Mouse (Mus musculus) E14TG2a.4 (cell line): ENCODE measurements around the gene Prkce.

Source experiments
- H3K27me3 ChIP-seq: 2 replicates; pipeline ENCODE4 v1.6.1; 2014; ENCODE audit warnings: low read length, control low read depth; ENCODE audit not compliant: insufficient read depth
- H3K36me3 ChIP-seq: 2 replicates; pipeline ENCODE4 v1.6.1; 2014; ENCODE audit warnings: low read length, control low read depth; ENCODE audit not compliant: insufficient read depth
- H3K4me1 ChIP-seq: replicated peaks from 2 replicates; pipeline ENCODE4 v1.6.1; 2014; ENCODE audit warnings: low read depth, low read length, control low read depth
- H3K4me3 ChIP-seq: replicated peaks from 2 replicates; pipeline ENCODE4 v1.5.1; 2014; ENCODE audit warnings: mild to moderate bottlenecking, low read length
- H3K9me3 ChIP-seq: 2 replicates; pipeline ENCODE4 v1.6.1; 2014; ENCODE audit warnings: low read length, control low read depth
- CTCF ChIP-seq: conservative IDR thresholded peaks from 2 replicates; pipeline ENCODE4 v1.5.1; 2014; ENCODE audit warnings: low read length
- NANOG ChIP-seq: IDR thresholded peaks from 2 replicates; pipeline ENCODE4 v1.6.1; 2014; ENCODE audit warnings: borderline replicate concordance, low read length, mixed read lengths
- POU5F1 ChIP-seq: IDR thresholded peaks from 2 replicates; pipeline ENCODE4 v1.6.1; 2014; ENCODE audit warnings: low read length, borderline replicate concordance

Prkce gene

GRCm38 (mm10) chr17:86316771-86317170 lies 149.2 kb downstream of the Prkce start:
- TF ChIP-seq NANOG (no peak), POU5F1 (no peak), CTCF (no peak)
- Histone ChIP-seq H3K27me3 (no peaks in the 10 kb centered on the region), H3K4me1 (no peaks in the 10 kb centered on the region)

GRCm38 (mm10) chr17:86317197-86317596 lies 149.6 kb downstream of the Prkce start:
- no peaks in the 10 kb centered on the region for H3K36me3 ChIP-seq
- TF ChIP-seq NANOG (no peak), POU5F1 (no peak), CTCF (no peak)
- H3K4me1 ChIP-seq: no peaks in the 10 kb centered on the region
- no peaks in the 10 kb centered on the region for H3K27me3 ChIP-seq
- no peak overlapping the region for H3K4me3 ChIP-seq
- peaks cover 19% of the 10 kb centered on the region for H3K9me3 ChIP-seq

More at GRCm38 (mm10) chr17:86316771-86317170, 149.2 kb downstream of the Prkce start:
- Histone ChIP-seq H3K9me3 (peaks cover 22% of the 10 kb centered on the region), H3K4me3 (no peak overlapping the region), H3K36me3 (no peaks in the 10 kb centered on the region)

DNA sequence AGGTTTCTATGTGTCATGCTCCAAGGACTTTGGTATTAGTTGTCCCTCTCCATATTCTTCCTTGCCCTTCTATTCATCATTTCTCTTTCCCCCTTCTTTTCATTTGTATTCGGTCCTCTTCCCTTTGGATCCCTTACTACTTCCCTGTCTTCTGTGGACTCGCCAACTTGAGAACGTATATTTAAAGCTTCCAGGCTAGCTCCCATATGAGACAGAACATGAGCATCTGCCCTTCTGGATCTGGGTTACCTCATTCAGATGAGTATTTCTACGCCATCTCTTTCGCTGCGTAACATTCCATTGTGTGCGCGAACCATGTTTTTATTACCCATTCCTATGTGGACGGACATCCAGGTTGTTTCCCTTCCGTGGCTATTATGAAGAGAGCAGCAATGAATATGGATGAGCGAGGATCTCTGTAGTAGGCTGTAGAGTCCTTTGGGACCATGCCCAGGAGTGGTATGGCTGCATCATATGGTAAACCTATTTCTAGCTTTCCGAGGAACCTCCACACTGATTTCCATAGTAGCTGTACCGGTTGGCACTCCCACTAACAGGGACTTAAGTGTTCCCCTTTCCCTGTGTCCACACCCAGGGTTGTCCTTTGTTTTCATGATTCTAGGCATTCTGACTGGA lies 152.5 kb downstream of the Prkce start:
- H3K4me1 ChIP-seq: no peaks in the 10 kb centered on the region
- 0 out of 2 replicates have a peak, but pooled peaks cover 3% of the 10 kb centered on the region for H3K9me3 ChIP-seq
- TF ChIP-seq NANOG (no peak), CTCF (no peak), POU5F1 (no peak)
- no peaks in the 10 kb centered on the region for H3K36me3 ChIP-seq
- H3K27me3 ChIP-seq: no peaks in the 10 kb centered on the region
- no peak overlapping the region for H3K4me3 ChIP-seq

DNA sequence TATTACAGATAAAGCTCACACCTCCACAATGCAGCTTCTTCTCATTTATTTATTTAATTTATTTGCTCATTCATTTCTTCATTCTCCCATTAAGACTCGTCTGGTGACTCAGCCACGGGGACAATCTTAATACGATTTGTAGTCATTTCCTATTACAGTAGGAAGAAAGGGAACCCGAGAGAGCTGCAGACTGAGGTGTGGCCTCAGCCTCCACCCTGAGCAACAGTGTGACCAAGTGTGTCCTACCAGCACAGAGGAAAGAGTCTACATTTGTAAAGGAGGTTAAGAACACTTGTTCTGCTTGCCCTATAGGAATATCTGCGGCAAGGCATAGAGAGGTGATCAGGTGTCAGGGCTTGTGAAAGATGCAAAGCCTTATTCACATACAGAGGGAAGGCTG lies 155.3 kb downstream of the Prkce start:
- Histone ChIP-seq H3K9me3 (0 out of 2 replicates have a peak, but pooled peaks cover 3% of the 10 kb centered on the region), H3K36me3 (no peaks in the 10 kb centered on the region), H3K27me3 (no peaks in the 10 kb centered on the region), H3K4me3 (no peak overlapping the region), H3K4me1 (peaks cover 11% of the 10 kb centered on the region; the same call in 1 of the 2 replicates)
- TF ChIP-seq POU5F1 (no peak), CTCF (no peak), NANOG (no peak)

DNA sequence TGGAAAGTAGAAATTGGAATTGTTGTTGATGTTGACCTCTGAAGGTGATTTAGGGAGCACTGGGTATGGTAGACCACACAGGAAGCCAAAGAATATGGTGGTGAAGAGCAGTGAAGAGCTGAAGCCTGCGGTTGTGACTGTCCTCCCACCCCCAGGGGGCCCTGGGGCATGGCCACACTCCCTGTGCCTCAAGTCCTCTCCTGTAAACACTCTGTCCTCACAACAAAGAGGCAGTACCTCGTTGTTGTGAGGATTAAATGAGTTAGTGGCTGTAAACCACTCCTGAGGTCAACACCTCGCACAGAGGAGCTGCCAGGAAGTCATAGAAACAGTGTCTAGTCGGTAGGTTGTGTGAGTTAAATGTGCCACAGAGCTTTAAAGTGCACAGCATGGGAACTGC lies 155.7 kb downstream of the Prkce start:
- H3K4me1 ChIP-seq: peaks cover 11% of the 10 kb centered on the region; the same call in 1 of the 2 replicates
- H3K4me3 ChIP-seq: no peak overlapping the region
- TF ChIP-seq POU5F1 (no peak), NANOG (no peak), CTCF (no peak)
- 0 out of 2 replicates have a peak, but pooled peaks cover 3% of the 10 kb centered on the region for H3K9me3 ChIP-seq
- no peaks in the 10 kb centered on the region for H3K27me3 ChIP-seq
- H3K36me3 ChIP-seq: no peaks in the 10 kb centered on the region

DNA sequence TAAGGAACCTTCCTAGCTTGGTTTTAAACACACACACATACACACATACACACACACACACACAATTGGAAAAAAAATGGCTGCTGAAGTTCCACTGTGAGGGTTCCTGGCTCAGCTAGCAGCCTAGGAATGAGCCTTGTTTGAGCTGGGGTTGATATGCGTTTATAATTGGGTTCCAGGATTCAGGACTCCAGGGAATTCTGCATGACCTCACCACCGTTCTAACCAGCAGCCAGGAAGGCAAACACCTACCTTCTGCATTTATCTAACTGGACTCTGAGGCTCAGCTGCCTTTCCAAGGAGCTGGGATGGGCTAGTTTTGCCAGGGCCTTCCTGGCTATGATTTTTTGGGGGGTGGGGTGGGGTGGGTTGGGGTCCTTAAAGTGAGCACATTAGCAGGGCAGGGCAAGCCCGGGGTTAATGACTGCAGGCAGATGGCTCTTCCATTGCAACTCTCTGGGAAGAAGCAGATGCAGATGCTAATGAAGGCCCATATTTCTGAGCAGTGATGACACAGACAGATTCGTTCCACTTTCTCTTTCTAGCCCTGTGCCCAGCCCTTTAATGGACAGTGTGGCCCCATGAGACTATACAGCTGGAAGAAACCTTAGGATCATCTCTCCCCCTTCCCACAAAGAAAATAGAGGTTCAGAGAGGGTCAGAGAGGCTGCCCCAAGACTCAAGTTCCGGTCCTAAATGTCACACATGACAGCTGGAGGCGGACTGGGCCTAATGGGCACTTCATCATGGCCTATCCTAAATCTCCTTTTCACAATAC lies 156.5 kb downstream of the Prkce start:
- Histone ChIP-seq H3K27me3 (no peaks in the 10 kb centered on the region), H3K4me3 (no peak overlapping the region), H3K9me3 (no peaks in the 10 kb centered on the region), H3K4me1 (peaks cover 11% of the 10 kb centered on the region; the same call in 1 of the 2 replicates), H3K36me3 (no peaks in the 10 kb centered on the region)
- TF ChIP-seq POU5F1 (no peak), CTCF (no peak), NANOG (no peak)

DNA sequence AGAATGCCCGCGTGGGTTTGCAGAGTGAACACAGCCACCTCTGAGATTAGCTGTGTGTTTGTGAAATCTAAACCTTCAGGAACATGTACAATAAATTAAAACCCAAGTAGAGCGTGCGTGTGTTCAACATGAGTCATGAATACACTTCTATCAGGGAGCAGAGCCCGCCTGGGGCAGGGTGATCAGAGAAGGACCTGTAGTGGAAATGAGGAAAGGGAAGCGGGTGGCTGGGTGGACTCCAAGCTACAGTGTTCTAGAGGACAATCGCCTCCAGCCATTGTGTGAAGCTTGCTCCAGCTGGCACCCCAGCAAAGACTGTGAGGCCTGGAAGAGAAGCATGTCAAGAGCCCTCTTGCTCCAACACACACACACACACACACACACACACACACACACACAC lies 157.2 kb downstream of the Prkce start:
- H3K9me3 ChIP-seq: no peaks in the 10 kb centered on the region
- H3K27me3 ChIP-seq: no peaks in the 10 kb centered on the region
- no peak overlapping the region for H3K4me3 ChIP-seq
- H3K36me3 ChIP-seq: no peaks in the 10 kb centered on the region
- no peak for TF ChIP-seq NANOG
- TF ChIP-seq CTCF: no peak
- peaks cover 11% of the 10 kb centered on the region; the same call in 1 of the 2 replicates for H3K4me1 ChIP-seq

DNA sequence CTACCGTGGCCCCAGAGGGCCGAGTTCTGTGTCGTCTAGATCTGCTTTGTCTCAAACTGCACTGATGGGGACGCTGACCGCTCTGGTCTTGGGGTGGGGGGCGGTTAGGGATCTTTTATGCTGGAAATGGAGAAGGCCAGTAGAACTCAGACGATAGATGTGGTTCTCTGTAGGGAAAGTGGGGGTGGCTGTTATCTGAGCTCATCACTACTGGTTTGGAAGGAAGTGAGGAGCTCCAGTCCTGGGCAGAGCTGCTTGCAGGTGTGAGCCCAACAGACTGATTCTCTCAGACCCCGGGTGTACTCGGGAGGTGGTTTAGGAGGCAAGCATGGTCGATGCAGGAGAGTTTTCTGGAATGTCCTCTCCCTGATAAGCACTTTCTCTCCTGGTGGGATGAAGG lies 157.7 kb downstream of the Prkce start:
- H3K4me1 ChIP-seq: peaks cover 11% of the 10 kb centered on the region; the same call in 1 of the 2 replicates
- H3K36me3 ChIP-seq: no peaks in the 10 kb centered on the region
- H3K4me3 ChIP-seq: no peak overlapping the region
- no peaks in the 10 kb centered on the region for H3K27me3 ChIP-seq
- no peaks in the 10 kb centered on the region for H3K9me3 ChIP-seq
- TF ChIP-seq POU5F1: no peak
- TF ChIP-seq CTCF: no peak
- no peak for TF ChIP-seq NANOG

DNA sequence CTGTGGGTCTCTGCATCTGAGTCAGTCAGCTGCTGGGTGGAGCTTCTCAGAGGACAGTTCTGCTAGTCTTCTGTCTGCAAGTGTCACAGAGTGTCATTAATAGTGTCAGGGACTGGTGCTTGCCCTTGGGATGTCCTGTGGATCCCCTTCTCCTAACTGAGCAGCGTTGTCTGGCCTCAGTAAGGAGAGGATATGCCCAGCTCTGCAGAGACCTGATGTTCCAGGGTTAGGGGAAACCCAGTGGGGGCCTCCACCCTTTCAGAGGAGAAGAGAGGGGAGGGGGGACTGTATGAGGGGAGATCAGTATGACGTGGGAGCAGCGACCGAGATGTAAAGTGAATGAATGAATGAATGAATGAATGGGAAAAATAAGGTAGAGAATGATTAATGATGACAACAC lies 160.4 kb downstream of the Prkce start:
- no peak for TF ChIP-seq POU5F1
- no peak for TF ChIP-seq NANOG
- TF ChIP-seq CTCF: no peak
- peaks cover 11% of the 10 kb centered on the region; the same call in 1 of the 2 replicates for H3K4me1 ChIP-seq
- no peak overlapping the region for H3K4me3 ChIP-seq
- no peaks in the 10 kb centered on the region for H3K36me3 ChIP-seq
- no peaks in the 10 kb centered on the region for H3K27me3 ChIP-seq
- H3K9me3 ChIP-seq: no peaks in the 10 kb centered on the region
